Mouse (Mus musculus) stomach, postnatal 0 days (tissue): Measurements from ENCODE around the gene Clic4. TPM values are rescaled to one million over a fixed set of nuclear protein-coding genes. Genes with fewer than 3 reads are reported as not detected.
A peak's percentile ranks its signal among the peaks of the same experiment; 100 is the strongest.
"Not testable (repeated sequence)": the region's sequence is repeated elsewhere in the genome, so short reads cannot be mapped to it uniquely, and the experiment has no call there.

Source experiments
- ATAC-seq: fragments of 200-750 bp; cut with Nextera tagmentation; 2 replicates; pipeline ENCODE4 v1.8.0; 2017; ENCODE audit not compliant: low FRiP score, low TSS enrichment
- DNase-seq: peaks from one replicate; pipeline ENCODE4 v3.0.0-alpha.2; 2016; ENCODE audit warnings: low spot score
- H3K27ac ChIP-seq: fragments of 300-500 bp; sonication (generic); replicated peaks from 2 replicates; pipeline ENCODE4 v1.5.1; 2014; ENCODE audit warnings: mild to moderate bottlenecking, control low read depth
- H3K27me3 ChIP-seq: fragments of 300-500 bp; sonication (generic); 2 replicates; pipeline ENCODE4 v1.6.1; 2014; ENCODE audit warnings: low read length; ENCODE audit not compliant: control insufficient read depth, insufficient read depth
- H3K36me3 ChIP-seq: fragments of 300-500 bp; sonication (generic); 2 replicates; pipeline ENCODE4 v1.6.1; 2014; ENCODE audit warnings: low read length, mixed read lengths; ENCODE audit not compliant: control insufficient read depth, insufficient read depth
- H3K4me1 ChIP-seq: fragments of 300-500 bp; sonication (generic); replicated peaks from 2 replicates; pipeline ENCODE4 v1.6.1; 2014; ENCODE audit warnings: antibody characterized with exemption; ENCODE audit not compliant: control insufficient read depth, insufficient read depth
- H3K4me2 ChIP-seq: fragments of 300-500 bp; sonication (generic); replicated peaks from 2 replicates; pipeline ENCODE4 v1.6.1; 2014; ENCODE audit warnings: low read depth, mild to moderate bottlenecking, control low read depth, moderate library complexity
- H3K4me3 ChIP-seq: fragments of 300-500 bp; sonication (generic); 2 replicates; pipeline ENCODE4 v1.5.1; 2014; ENCODE audit warnings: low read depth, low read length, control low read depth
- H3K9ac ChIP-seq: fragments of 300-500 bp; sonication (generic); 2 replicates; pipeline ENCODE4 v1.6.1; 2014; ENCODE audit warnings: mild to moderate bottlenecking, low read length, control low read depth, mixed read lengths
- H3K9me3 ChIP-seq: fragments of 300-500 bp; sonication (generic); 2 replicates; pipeline ENCODE4 v1.6.1; 2016; ENCODE audit warnings: low read length; ENCODE audit not compliant: control insufficient read depth
- CTCF ChIP-seq: IDR thresholded peaks from 2 replicates; pipeline ENCODE4 v1.5.1; 2016; ENCODE audit warnings: antibody characterized with exemption, low read depth, mild to moderate bottlenecking, moderate library complexity
- EP300 ChIP-seq: optimal IDR thresholded peaks from 2 replicates; pipeline ENCODE3; 2016; ENCODE audit warnings: antibody characterized with exemption
- WGBS: fragments of 180-500 bp; shearing (Covaris S2); extraction: QIAGEN DNeasy Blood & Tissue Kit; methylation state at CpG from one replicate; pipeline ENCODE4 v1.1.7; 2014; 5-methylcytosine and 5-hydroxymethylcytosine counted together
- polyA plus RNA-seq: library from polyadenylated mRNA; unstranded; fragments of >200 nt; fragmentation: Nextera tagmentation; extraction: Ambion mirVana; gene quantifications from 2 replicates; pipeline ENCODE4 v1.2.1, GENCODE M21; 2015

The Clic4 gene
- polyA plus RNA-seq, 1 experiment from 2014 or later = 73.6 TPM

DNA sequence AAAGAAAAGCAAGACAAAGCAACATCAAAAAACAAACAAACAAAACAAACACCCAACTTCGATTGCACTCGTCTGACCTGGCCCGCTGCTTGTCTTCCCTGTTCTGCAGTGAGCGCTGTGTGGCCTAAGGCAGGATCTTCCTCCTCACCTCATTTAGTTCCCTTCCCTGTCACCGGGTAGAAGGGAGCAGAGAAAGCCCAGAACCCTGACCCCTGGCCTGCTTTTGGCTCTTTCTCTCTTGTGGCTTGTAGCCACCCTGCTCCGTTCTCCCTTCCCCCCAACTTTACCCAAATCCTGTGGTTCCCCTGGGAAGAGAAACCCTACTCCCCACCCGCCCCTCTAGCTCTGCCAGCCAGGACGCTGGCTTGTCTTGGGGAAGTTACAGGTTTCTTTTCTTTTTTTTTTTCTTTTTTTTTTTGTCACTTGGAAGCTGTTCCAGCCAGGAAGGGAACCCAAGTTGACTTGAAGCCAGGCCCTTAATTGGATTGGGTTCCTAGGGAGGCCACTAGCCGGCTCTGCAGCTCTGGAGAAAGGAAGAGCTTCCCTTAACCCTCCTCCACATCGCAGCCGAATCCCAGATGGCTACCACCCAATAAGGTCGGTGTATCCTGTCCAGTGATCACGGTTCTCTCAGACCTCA, 10.2 kb upstream of the Clic4 start:
- TF ChIP-seq CTCF = no peak
- TF ChIP-seq EP300 = no peak
- DNase-seq = no peak

DNA sequence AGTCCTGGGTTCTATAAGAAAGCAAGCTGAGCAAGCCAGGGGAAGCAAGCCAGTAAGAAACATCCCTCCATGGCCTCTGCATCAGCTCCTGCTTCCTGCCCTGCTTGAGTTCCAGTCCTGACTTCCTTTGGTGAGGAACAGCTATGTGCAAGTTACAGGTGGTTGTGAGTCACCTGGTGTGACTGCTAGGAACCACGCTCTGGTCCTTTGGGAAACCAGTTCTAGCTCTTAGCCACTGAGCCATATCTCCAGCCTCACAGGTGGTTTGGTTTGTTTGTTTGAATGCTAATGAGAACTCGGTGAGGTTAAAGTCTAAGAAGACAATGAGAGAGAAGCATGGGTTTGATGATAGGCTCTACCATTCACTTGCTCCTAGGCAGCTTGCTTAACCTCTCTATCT, 7.4 kb upstream of the Clic4 start:
- not testable (repeated sequence) for H3K9ac ChIP-seq, H3K9me3 ChIP-seq, H3K27ac ChIP-seq, H3K4me1 ChIP-seq, H3K36me3 ChIP-seq, H3K27me3 ChIP-seq, H3K4me3 ChIP-seq, H3K4me2 ChIP-seq, DNase-seq
- ATAC-seq = peak; percentile 29
- 43% methylated on average over 2 of the region's 2 CpGs for WGBS

More for the DNA sequence above, 10.2 kb upstream of the Clic4 start:
- Histone ChIP-seq H3K4me2 (no peak overlapping the region), H3K4me1 (peaks cover 11% of the 10 kb centered on the region; the same call in 1 of the 2 replicates), H3K4me3 (no peak overlapping the region), H3K27me3 (no peaks in the 10 kb centered on the region), H3K36me3 (no peaks in the 10 kb centered on the region), H3K9ac (no peak overlapping the region), H3K27ac (no peak overlapping the region), H3K9me3 (no peaks in the 10 kb centered on the region)
- WGBS = 43% methylated on average over 13 of the region's 13 CpGs
- no peak for ATAC-seq

DNA sequence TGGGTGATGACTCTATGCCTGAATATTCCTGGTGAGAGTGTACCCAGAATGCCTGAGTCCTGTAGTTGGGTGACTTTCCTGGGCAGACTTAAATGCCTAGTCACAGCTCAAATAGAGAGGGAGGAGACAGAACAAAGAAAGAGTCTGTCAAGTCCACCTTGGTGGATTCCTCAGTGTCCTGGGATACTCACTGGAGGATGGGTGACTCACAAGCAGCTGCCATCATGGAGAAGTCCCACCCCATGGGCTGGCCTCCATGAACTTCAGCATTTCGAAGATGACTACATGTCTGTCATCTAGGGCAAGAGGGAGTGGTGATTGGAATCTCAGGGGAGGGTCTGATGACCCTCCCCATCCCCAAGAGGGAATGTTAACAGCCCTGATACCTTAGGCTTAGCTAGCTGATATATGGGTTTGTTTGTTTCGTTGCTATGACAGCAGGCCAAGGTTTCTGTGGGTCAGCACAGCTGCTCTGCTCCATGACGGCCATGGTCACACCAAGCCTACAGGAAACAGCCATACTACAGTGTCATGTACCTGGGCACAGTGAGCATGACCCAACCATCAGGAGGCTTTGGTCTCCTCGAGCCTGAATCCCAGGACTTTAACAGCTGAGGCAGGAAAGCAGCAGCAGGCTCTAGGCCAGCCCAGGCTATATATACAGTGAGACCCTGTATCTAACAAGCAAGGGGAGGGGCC, 4.2 kb upstream of the Clic4 start:
- 0 out of 2 replicates have a peak, but pooled peaks cover 2% of the 10 kb centered on the region for H3K4me1 ChIP-seq
- no peak overlapping the region for H3K27ac ChIP-seq
- peak; percentile 38 for DNase-seq
- no peaks in the 10 kb centered on the region for H3K9me3 ChIP-seq
- no peak overlapping the region for H3K9ac ChIP-seq
- no peak for ATAC-seq
- no peak overlapping the region for H3K4me3 ChIP-seq
- TF ChIP-seq CTCF = no peak
- no peak for TF ChIP-seq EP300
- no peaks in the 10 kb centered on the region for H3K36me3 ChIP-seq
- 41% methylated on average over 4 of the region's 4 CpGs for WGBS
- H3K27me3 ChIP-seq = no peaks in the 10 kb centered on the region
- no peak overlapping the region for H3K4me2 ChIP-seq

DNA sequence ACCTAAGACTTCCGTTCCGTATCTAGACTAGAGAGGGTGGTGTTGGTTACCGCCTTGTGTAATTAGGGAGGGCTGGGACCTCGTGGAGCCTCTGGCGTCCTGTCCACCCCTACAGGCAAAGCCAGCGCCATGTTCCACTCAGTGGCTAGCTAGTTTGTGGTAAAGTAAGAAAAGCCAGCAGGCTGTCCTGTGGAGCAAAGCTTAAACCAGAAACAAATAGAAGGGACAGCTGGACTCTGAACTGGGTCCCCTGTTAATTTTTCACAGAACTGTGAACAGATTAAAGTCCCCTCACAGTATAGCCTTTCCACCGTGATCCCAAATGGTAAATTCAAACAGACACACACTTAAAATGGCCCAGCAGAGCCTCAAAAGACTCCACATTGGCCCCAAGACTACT, 2.1 kb upstream of the Clic4 start:
- no peak overlapping the region for H3K4me3 ChIP-seq
- no peak for ATAC-seq
- H3K4me1 ChIP-seq = 0 out of 2 replicates have a peak, but pooled peaks cover 2% of the 10 kb centered on the region
- H3K9me3 ChIP-seq = no peaks in the 10 kb centered on the region
- H3K4me2 ChIP-seq = no peak overlapping the region
- H3K36me3 ChIP-seq = no peaks in the 10 kb centered on the region
- no peak for DNase-seq
- no peak overlapping the region for H3K9ac ChIP-seq
- TF ChIP-seq CTCF (no peak), EP300 (no peak)
- 65% methylated on average over 7 of the region's 7 CpGs for WGBS
- no peaks in the 10 kb centered on the region for H3K27me3 ChIP-seq
- H3K27ac ChIP-seq = no peak overlapping the region

GRCm38 (mm10) chr4:135273307-135273682, 681 bp upstream of the Clic4 start:
- WGBS = 7% methylated on average over 17 of the region's 17 CpGs
- peak; percentile 71 for DNase-seq

DNA sequence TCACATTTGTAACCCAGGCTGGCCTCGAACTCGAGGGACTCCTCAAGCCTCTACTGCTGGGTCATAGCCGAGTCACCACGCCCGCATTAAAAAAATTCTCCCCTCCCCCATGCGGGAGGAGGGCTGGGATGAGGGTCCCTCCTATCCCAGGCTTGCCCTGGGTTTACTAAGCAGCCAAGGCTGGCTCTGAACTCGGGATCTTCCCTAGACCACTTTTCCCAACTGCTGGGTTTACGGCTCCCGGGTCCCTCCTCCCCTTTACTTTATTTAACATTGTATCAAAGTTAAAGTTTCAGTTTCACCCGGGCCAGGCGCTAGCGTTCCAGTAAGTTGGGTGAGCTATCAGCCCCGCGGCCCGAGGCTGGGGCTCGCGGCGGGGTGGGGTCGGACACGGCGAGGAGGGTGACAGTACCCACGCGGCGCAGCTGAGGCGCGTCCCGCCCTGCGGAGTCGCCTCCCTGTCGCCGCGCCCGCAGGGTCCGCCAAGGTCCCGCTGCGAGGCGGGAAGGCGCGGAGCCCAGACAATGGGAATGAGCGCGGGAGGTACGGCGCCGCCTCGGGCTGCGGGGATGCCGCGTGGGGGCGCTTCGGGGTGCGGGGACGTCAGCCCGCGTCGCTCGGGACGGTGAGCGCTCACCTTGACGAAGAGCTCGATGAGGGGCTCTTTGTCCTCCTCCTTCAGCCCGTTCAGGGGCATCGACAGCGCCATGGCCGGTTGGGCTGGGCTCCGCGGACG, 565 bp downstream of the Clic4 start:
- WGBS = under 1% methylated on average over 56 of the region's 67 CpGs
- TF ChIP-seq EP300 (no peak), CTCF (no peak)
- Histone ChIP-seq H3K4me3 (peak overlapping the region; percentile 93), H3K27ac (peak overlapping the region; percentile 99), H3K4me1 (0 out of 2 replicates have a peak, but pooled peaks cover 2% of the 10 kb centered on the region), H3K4me2 (peak overlapping the region; percentile 68), H3K9me3 (no peaks in the 10 kb centered on the region), H3K36me3 (no peaks in the 10 kb centered on the region), H3K9ac (peak overlapping the region; percentile 93), H3K27me3 (no peaks in the 10 kb centered on the region)
- DNase-seq (peak; percentile 72), ATAC-seq (peak; percentile 38)

More at GRCm38 (mm10) chr4:135273307-135273682, 681 bp upstream of the Clic4 start:
- H3K27ac ChIP-seq = peak overlapping the region; percentile 87
- ATAC-seq = peak; percentile 21; the same call in 1 of the 2 replicates
- H3K9me3 ChIP-seq = no peaks in the 10 kb centered on the region
- no peak for TF ChIP-seq EP300
- TF ChIP-seq CTCF = no peak
- 0 out of 2 replicates have a peak, but pooled peaks cover 2% of the 10 kb centered on the region for H3K4me1 ChIP-seq
- peak overlapping the region; percentile 39 for H3K4me3 ChIP-seq
- peak overlapping the region; percentile 62 for H3K4me2 ChIP-seq
- H3K27me3 ChIP-seq = no peaks in the 10 kb centered on the region
- H3K9ac ChIP-seq = peak overlapping the region; percentile 64
- H3K36me3 ChIP-seq = no peaks in the 10 kb centered on the region
